Mouse (Mus musculus): Measurements from ENCODE around the gene Trpm8. TPM values are rescaled to one million over a fixed set of nuclear protein-coding genes. Genes with fewer than 3 reads are reported as not detected.
A peak's percentile ranks its signal among the peaks of the same experiment; 100 is the strongest.

Gene Trpm8
- polyA plus RNA-seq, 1 experiment from 2014 or later, result not detected

GRCm38 (mm10) chr1:88235046-88235893 lies 42.2 kb upstream of the Trpm8 start:
- Histone ChIP-seq H3K36me3 (ENCODE audit: insufficient read depth, low read length) (no peaks in the 10 kb centered on the region), H3K9ac (ENCODE audit: low read depth, low read length) (no peak overlapping the region), H3K4me1 (replicated peaks; ENCODE audit: insufficient read depth, low read length) (no peaks in the 10 kb centered on the region), H3K9me3 (replicated peaks; ENCODE audit: low read length) (peaks cover 74% of the 10 kb centered on the region), H3K27me3 (ENCODE audit: insufficient read depth, low read length) (no peaks in the 10 kb centered on the region), H3K27ac (no peak overlapping the region), H3K4me2 (ENCODE audit: low read length) (no peak overlapping the region), H3K4me3 (replicated peaks; ENCODE audit: low read depth, low read length) (no peak overlapping the region)
- ATAC-seq (replicated peaks; ENCODE audit: low FRiP score, low read depth) (no peak), DNase-seq (ENCODE audit: low spot score) (no peak)
- TF ChIP-seq CTCF (IDR thresholded peaks at IDR 0.05; ENCODE audit: low read depth), result no peak
- 63% methylated on average over 11 of the region's 11 CpGs for WGBS

GRCm38 (mm10) chr1:88235894-88236415 lies 41.5 kb upstream of the Trpm8 start:
- no peak for TF ChIP-seq CTCF (IDR thresholded peaks at IDR 0.05; ENCODE audit: low read depth)

GRCm38 (mm10) chr1:88237311-88237710 lies 40.1 kb upstream of the Trpm8 start:
- H3K4me3 ChIP-seq (replicated peaks; ENCODE audit: low read depth, low read length), result no peak overlapping the region
- H3K27ac ChIP-seq, result no peak overlapping the region
- no peaks in the 10 kb centered on the region for H3K27me3 ChIP-seq (ENCODE audit: insufficient read depth, low read length)
- no peaks in the 10 kb centered on the region for H3K36me3 ChIP-seq (ENCODE audit: insufficient read depth, low read length)
- no peak for DNase-seq (ENCODE audit: low spot score)
- 72% methylated on average over 5 of the region's 5 CpGs for WGBS
- no peak overlapping the region for H3K9ac ChIP-seq (ENCODE audit: low read depth, low read length)
- no peak overlapping the region for H3K4me2 ChIP-seq (ENCODE audit: low read length)
- no peaks in the 10 kb centered on the region for H3K4me1 ChIP-seq (replicated peaks; ENCODE audit: insufficient read depth, low read length)
- 0 out of 2 replicates have a peak, but pooled peaks have one; percentile 0 for ATAC-seq (replicated peaks; ENCODE audit: low FRiP score, low read depth)
- TF ChIP-seq CTCF (IDR thresholded peaks at IDR 0.05; ENCODE audit: low read depth), result no peak
- peaks cover 73% of the 10 kb centered on the region for H3K9me3 ChIP-seq (replicated peaks; ENCODE audit: low read length)

More at GRCm38 (mm10) chr1:88235894-88236415, 41.5 kb upstream of the Trpm8 start:
- DNase-seq (ENCODE audit: low spot score), result peak; percentile 52
- H3K4me1 ChIP-seq (replicated peaks; ENCODE audit: insufficient read depth, low read length), result no peaks in the 10 kb centered on the region
- no peak overlapping the region for H3K4me3 ChIP-seq (replicated peaks; ENCODE audit: low read depth, low read length)
- WGBS, result 55% methylated on average over 4 of the region's 4 CpGs
- H3K4me2 ChIP-seq (ENCODE audit: low read length), result no peak overlapping the region
- H3K9me3 ChIP-seq (replicated peaks; ENCODE audit: low read length), result peaks cover 76% of the 10 kb centered on the region
- no peak overlapping the region for H3K9ac ChIP-seq (ENCODE audit: low read depth, low read length)
- no peaks in the 10 kb centered on the region for H3K27me3 ChIP-seq (ENCODE audit: insufficient read depth, low read length)
- peak; percentile 60 for ATAC-seq (replicated peaks; ENCODE audit: low FRiP score, low read depth)
- H3K27ac ChIP-seq, result no peak overlapping the region
- H3K36me3 ChIP-seq (ENCODE audit: insufficient read depth, low read length), result no peaks in the 10 kb centered on the region

- DNase-seq (ENCODE audit: low spot score), result no peak
- Histone ChIP-seq H3K27ac (no peak overlapping the region), H3K4me3 (replicated peaks; ENCODE audit: low read depth, low read length) (no peak overlapping the region), H3K9me3 (replicated peaks; ENCODE audit: low read length) (peaks cover 65% of the 10 kb centered on the region), H3K36me3 (ENCODE audit: insufficient read depth, low read length) (no peaks in the 10 kb centered on the region), H3K9ac (ENCODE audit: low read depth, low read length) (no peak overlapping the region), H3K4me1 (replicated peaks; ENCODE audit: insufficient read depth, low read length) (no peaks in the 10 kb centered on the region), H3K4me2 (ENCODE audit: low read length) (no peak overlapping the region), H3K27me3 (ENCODE audit: insufficient read depth, low read length) (no peaks in the 10 kb centered on the region)
- no peak for ATAC-seq (replicated peaks; ENCODE audit: low FRiP score, low read depth)
- no peak for TF ChIP-seq CTCF (IDR thresholded peaks at IDR 0.05; ENCODE audit: low read depth)
- 70% methylated on average over 6 of the region's 6 CpGs for WGBS
These were observed 38.7 kb upstream of the Trpm8 start for GRCm38 (mm10) chr1:88238771-88239170.

GRCm38 (mm10) chr1:88240072-88240471 lies 37.4 kb upstream of the Trpm8 start:
- H3K36me3 ChIP-seq (ENCODE audit: insufficient read depth, low read length), result no peaks in the 10 kb centered on the region
- H3K27me3 ChIP-seq (ENCODE audit: insufficient read depth, low read length), result no peaks in the 10 kb centered on the region
- H3K27ac ChIP-seq, result no peak overlapping the region
- no peak for DNase-seq (ENCODE audit: low spot score)
- no peak overlapping the region for H3K9ac ChIP-seq (ENCODE audit: low read depth, low read length)
- no peak for ATAC-seq (replicated peaks; ENCODE audit: low FRiP score, low read depth)
- H3K4me1 ChIP-seq (replicated peaks; ENCODE audit: insufficient read depth, low read length), result no peaks in the 10 kb centered on the region
- no peak overlapping the region for H3K4me2 ChIP-seq (ENCODE audit: low read length)
- H3K9me3 ChIP-seq (replicated peaks; ENCODE audit: low read length), result peaks cover 55% of the 10 kb centered on the region
- WGBS, result 69% methylated on average over 5 of the region's 5 CpGs
- H3K4me3 ChIP-seq (replicated peaks; ENCODE audit: low read depth, low read length), result no peak overlapping the region
- TF ChIP-seq CTCF (IDR thresholded peaks at IDR 0.05; ENCODE audit: low read depth), result no peak

GRCm38 (mm10) chr1:88240579-88240978 lies 36.9 kb upstream of the Trpm8 start:
- ATAC-seq (replicated peaks; ENCODE audit: low FRiP score, low read depth) (no peak), DNase-seq (ENCODE audit: low spot score) (no peak)
- Histone ChIP-seq H3K27ac (no peak overlapping the region), H3K36me3 (ENCODE audit: insufficient read depth, low read length) (no peaks in the 10 kb centered on the region), H3K4me2 (ENCODE audit: low read length) (no peak overlapping the region), H3K9ac (ENCODE audit: low read depth, low read length) (no peak overlapping the region), H3K27me3 (ENCODE audit: insufficient read depth, low read length) (no peaks in the 10 kb centered on the region), H3K4me3 (replicated peaks; ENCODE audit: low read depth, low read length) (no peak overlapping the region), H3K9me3 (replicated peaks; ENCODE audit: low read length) (peaks cover 55% of the 10 kb centered on the region), H3K4me1 (replicated peaks; ENCODE audit: insufficient read depth, low read length) (no peaks in the 10 kb centered on the region)
- 71% methylated on average over 4 of the region's 4 CpGs for WGBS
- TF ChIP-seq CTCF (IDR thresholded peaks at IDR 0.05; ENCODE audit: low read depth), result no peak

All from kidney, postnatal 0 days (tissue).